Mouse (Mus musculus) lung, adult 2 months (tissue): ENCODE data around the gene Mmp11. TPM values are rescaled to one million over a fixed set of nuclear protein-coding genes. Genes with fewer than 3 reads are reported as not detected.
"Not testable (repeated sequence)": the region's sequence is repeated elsewhere in the genome, so short reads cannot be mapped to it uniquely, and the experiment has no call there.

Source experiments
- DNase-seq: peaks from one replicate; pipeline ENCODE4 v3.0.0; 2022
- H3K4me1 ChIP-seq: fragments of 200-500 bp; 2 replicates; pipeline ENCODE4 v1.6.1; 2011; ENCODE audit warnings: low read length; ENCODE audit not compliant: control insufficient read depth, insufficient read depth
- H3K4me3 ChIP-seq: fragments of 200-500 bp; replicated peaks from 2 replicates; pipeline ENCODE3; 2011; ENCODE audit warnings: low read depth, mild to moderate bottlenecking, control low read depth, low read length; ENCODE audit errors: extremely low read depth
- CTCF ChIP-seq: fragments of 200-500 bp; IDR thresholded peaks from 2 replicates; pipeline ENCODE4 v1.5.1; 2011; ENCODE audit warnings: mild to moderate bottlenecking, low read length, control low read depth; ENCODE audit not compliant: insufficient read depth
- POLR2A ChIP-seq: fragments of 200-500 bp; IDR thresholded peaks from 2 replicates; pipeline ENCODE4 v1.6.1; 2011; ENCODE audit warnings: low read depth, mild to moderate bottlenecking, control low read depth, low read length, borderline replicate concordance; ENCODE audit errors: extremely low read depth
- WGBS: fragments of 180-500 bp; shearing (Covaris S2); methylation state at CpG from one replicate; pipeline ENCODE4 v1.1.7; 2018; 5-methylcytosine and 5-hydroxymethylcytosine counted together
- polyA plus RNA-seq: library from polyadenylated mRNA; depleted of rRNA; stranded (reverse); fragments of >200 nt; gene quantifications from 2 replicates; pipeline ENCODE4 v1.2.3, GENCODE M21; 2012

Mmp11 gene
- polyA plus RNA-seq, 1 experiment: 89.2 TPM

DNA sequence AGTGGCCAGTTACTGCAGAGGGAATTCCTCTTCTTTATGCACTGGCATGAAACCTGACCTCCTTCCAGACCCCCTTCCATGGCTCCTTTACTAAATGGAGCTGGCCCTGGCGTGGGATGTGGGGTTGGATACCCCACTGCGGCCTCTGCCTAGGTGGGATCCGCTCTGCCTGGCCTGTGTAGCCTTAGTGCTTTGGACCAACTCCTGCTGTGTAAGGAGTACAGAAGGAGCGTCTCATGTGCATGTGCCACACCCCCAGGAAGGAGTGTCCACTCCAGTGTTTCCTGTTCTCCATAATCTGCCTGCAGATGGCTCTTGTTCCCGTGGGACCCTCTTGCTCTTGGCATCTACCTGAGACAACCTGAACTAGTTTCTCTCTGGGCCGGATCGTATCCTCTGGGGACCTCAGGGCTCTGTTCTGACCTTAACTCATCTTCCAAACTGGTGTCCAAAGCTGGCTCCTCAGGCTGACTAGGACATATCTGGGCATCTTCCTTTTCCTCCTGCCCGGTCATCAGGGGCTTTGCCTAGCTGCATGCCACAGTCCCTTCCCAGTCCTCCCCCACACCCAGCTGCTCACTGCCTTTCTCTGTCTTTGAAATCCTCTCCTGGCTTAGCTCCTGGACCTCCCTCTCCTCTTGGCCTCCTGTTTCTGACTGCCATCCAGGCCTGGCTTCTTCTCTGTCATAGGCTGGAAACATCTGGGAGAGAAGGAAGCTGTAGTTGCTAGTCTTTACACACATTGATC, 46.7 kb downstream of the Mmp11 start:
- no peak for TF ChIP-seq POLR2A
- no peak for TF ChIP-seq CTCF
- Histone ChIP-seq H3K4me1 (no peaks in the 10 kb centered on the region), H3K4me3 (no peak overlapping the region)
- no peak for DNase-seq
- 38% methylated on average over 8 of the region's 8 CpGs for WGBS

- H3K4me3 ChIP-seq, H3K4me1 ChIP-seq, DNase-seq: not testable (repeated sequence)
- 80% methylated on average over 5 of the region's 5 CpGs for WGBS
These were observed 48.8 kb downstream of the Mmp11 start for GRCm38 (mm10) chr10:75887504-75887903.

DNA sequence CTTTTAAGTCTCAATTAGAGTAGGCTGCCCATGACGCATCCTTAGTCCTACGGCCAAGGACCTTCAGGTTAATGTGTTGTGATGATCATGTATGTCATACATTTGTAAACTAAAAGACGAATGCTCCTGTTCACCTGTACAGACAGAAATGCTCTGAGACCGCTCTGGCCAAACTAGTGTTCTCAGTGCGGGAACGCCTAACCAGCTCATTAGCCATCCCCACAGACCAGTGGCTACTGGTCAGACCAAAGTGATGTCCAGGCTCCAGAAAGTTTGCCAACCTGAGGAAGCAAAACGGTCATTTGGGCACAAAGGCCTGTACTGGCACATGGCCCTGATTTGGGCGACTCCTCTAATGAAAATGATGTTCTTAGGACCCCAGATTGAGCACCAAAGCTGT, 51.6 kb downstream of the Mmp11 start:
- 89% methylated on average over 8 of the region's 8 CpGs for WGBS
- no peak for DNase-seq
- TF ChIP-seq CTCF: no peak
- no peak for TF ChIP-seq POLR2A
- no peaks in the 10 kb centered on the region for H3K4me1 ChIP-seq
- H3K4me3 ChIP-seq: no peak overlapping the region

- WGBS: under 1% methylated on average over 10 of the region's 10 CpGs
- Histone ChIP-seq H3K4me1 (no peaks in the 10 kb centered on the region), H3K4me3 (no peak overlapping the region)
- peak; percentile 54 for TF ChIP-seq CTCF
- TF ChIP-seq POLR2A: no peak
- peak; percentile 68 for DNase-seq
These were observed 53.1 kb downstream of the Mmp11 start for GRCm38 (mm10) chr10:75883232-75883552.

- WGBS: 24% methylated on average over 15 of the region's 15 CpGs
- TF ChIP-seq CTCF (no peak), POLR2A (no peak)
- no peak for DNase-seq
- H3K4me3 ChIP-seq: no peak overlapping the region
- H3K4me1 ChIP-seq: no peaks in the 10 kb centered on the region
These were observed 53.7 kb downstream of the Mmp11 start for GRCm38 (mm10) chr10:75882433-75883231.

GRCm38 (mm10) chr10:75881578-75882432, 54.5 kb downstream of the Mmp11 start:
- TF ChIP-seq CTCF (no peak), POLR2A (no peak)
- H3K4me3 ChIP-seq: no peak overlapping the region
- no peak for DNase-seq
- WGBS: 35% methylated on average over 20 of the region's 20 CpGs
- H3K4me1 ChIP-seq: no peaks in the 10 kb centered on the region

- Histone ChIP-seq H3K4me1 (no peaks in the 10 kb centered on the region), H3K4me3 (no peak overlapping the region)
- 48% methylated on average over 6 of the region's 6 CpGs for WGBS
- no peak for DNase-seq
- TF ChIP-seq CTCF: no peak
- no peak for TF ChIP-seq POLR2A
These were observed 55.3 kb downstream of the Mmp11 start for GRCm38 (mm10) chr10:75880771-75881577.

- WGBS: 91% methylated on average over 10 of the region's 10 CpGs
- no peak for DNase-seq
- no peak overlapping the region for H3K4me3 ChIP-seq
- no peak for TF ChIP-seq POLR2A
- H3K4me1 ChIP-seq: no peaks in the 10 kb centered on the region
These were observed 55.9 kb downstream of the Mmp11 start for GRCm38 (mm10) chr10:75880351-75880750.

GRCm38 (mm10) chr10:75878836-75879235, 57.5 kb downstream of the Mmp11 start:
- no peaks in the 10 kb centered on the region for H3K4me1 ChIP-seq
- WGBS: 68% methylated on average over 3 of the region's 3 CpGs
- no peak overlapping the region for H3K4me3 ChIP-seq
- no peak for DNase-seq
- TF ChIP-seq POLR2A: no peak
- TF ChIP-seq CTCF: no peak
